Mouse (Mus musculus) c-Kit-positive CD71-positive TER-119-positive erythroid progenitor cells, embryonic 14.5 days (primary cell): Measurements from ENCODE around the gene Dhx32.

ENCODE experiments used
- DNase-seq: peaks from one replicate; pipeline ENCODE4 v3.0.0-alpha.2; 2013; ENCODE audit warnings: low spot score

Gene Dhx32

DNA sequence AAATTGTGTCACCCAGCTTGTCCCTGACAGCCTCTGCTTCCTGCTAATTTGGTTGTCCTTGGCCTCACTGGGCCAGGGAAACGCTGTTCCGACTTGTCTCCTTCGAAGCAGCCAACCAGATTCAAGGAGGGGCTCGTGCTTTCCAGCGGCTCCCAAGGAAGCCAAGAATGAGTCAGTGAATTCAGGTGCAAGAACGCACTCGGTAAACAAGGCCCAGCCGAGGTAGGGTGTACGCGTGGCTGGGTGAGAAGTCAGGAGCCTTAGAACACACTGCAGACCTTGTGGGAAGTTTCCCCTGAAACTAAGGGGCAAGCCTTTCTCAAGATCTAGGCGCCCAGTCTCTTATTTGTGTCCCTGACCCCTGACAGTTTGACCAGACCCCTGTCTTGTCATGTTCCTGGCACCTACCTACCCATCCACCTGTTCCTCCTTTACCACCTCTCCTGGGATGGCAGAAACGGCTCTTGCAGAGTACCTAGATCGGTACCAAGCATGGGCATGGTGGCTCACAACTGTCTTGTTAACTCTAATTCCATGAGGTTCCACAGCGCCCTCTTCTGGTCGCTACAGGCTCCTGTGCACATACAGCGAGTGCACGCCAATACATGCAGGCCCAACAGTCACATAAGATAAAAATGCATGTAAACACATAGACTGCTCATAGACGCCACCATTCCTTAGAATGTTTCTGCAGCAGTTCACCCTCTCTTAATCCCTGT, at the start of gene Dhx32:
Gene Dhx32, minus strand, starts transcription at position 10 of the 719 bp plus-strand sequence.
- peak; percentile 86 for DNase-seq

DNA sequence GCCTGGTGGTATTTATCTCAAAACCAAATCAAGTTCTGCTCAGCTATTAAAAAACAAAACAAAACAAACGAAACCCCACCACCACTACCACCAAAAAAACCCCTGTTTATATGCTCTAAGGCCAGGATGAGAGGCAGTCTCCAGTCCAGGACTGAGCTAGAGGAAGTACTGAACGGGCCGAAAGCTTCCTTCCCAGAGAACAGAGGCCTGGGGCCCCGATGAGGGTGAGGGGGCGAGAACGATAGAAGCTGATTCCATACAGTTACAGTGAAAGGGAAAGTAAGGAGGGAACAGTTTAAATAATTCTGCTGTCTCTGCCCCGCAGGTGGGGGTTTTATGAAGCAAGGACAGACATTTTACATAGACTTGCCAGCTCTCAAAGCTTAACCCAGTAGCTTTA, 47.1 kb upstream of the Dhx32 start:
- DNase-seq, result no peak

DNA sequence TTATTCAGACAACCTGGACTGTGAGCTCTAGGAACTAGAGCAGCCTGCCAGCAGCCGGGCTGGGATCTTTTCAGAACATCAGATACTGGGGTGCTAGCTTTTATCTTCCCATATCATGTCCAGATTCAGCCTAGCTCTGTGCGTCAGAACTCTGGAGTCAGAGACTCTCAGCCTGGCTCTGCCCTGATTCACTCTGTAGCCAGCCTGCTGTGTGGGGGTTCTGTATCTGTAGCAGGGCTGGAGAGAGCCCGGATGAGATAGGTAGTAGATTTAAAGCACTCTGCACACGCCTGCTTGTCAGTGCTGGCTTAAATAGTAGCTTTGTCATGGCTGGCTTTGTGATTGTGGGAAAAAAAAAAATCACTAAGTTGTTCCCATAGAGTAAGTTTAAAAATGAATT, 46.0 kb upstream of the Dhx32 start:
- no peak for DNase-seq

DNA sequence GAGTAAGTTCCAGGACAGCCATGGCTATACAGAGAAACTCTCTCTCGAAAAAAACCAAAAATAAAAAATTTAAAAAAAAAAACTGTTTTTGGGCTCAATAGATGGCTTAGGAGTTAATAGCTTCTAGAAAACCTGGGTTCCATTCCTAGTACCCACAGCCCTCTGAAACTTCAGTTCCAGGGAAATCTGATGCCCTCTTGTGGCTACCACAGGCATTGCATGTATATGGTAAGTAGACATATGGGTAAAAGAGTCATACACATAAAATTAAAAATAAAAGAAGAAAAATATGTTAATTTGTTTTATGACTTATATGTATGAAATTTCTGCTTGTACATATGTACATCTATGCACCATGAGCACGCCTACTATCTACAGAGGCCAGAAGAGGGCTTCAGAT, 42.1 kb upstream of the Dhx32 start:
- peak; percentile 28 for DNase-seq

DNA sequence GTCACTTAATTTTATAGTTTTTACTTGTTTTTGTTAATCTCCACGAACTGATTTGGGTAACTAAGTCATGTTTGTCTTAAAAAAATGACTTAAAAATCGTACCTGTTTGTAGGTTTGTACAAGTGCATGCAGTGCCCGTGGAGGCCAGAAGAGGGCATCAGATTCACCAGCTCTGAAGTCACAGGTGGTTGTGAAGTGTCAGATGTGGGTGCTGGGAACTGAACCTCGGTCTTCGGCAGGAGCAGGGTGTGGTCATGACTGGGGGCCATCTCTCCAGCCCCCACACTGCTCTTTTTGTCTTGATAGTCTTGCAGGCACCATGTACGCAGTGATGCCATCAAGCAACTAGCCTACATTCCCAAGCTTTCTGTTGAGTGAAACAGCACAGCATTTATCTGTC, 41.2 kb upstream of the Dhx32 start:
- no peak for DNase-seq

DNA sequence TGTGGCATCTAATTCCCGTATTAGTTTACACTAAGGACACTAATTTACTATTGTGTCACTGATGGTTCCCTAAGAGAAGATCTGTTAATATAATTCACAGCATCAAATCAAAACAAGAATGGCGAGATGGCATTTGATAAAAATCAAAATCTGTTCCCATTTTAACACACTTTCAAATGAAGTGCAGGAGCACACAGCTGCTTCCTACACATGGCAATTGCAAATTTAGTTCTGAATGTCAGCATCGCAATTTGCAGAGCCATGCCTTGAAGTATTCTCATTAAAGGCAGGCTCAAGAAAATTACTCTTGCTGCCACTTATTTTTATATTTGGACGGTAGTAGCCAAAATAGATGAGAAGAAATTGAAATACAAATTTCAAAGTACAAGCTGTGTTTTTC, 30.8 kb upstream of the Dhx32 start:
- DNase-seq, result no peak

DNA sequence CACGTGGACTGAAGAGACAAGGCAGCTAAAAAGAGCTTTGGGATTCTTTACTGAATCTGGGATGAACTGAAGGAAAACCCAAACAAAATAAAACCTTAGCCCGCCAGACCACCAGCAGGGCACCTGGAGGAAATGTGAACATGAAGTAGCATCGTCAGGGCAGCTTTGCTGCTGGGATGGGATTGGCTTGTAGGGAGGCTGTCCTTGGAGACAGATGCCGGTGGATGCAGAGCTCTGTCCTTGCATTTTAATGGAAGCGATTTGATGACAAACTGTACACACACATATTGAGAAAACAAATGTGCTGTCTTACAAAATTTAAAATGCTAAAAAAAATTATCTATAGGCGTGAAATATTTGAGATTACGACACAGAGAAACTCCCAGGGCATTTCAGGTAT, 30.4 kb upstream of the Dhx32 start:
- DNase-seq, result no peak

DNA sequence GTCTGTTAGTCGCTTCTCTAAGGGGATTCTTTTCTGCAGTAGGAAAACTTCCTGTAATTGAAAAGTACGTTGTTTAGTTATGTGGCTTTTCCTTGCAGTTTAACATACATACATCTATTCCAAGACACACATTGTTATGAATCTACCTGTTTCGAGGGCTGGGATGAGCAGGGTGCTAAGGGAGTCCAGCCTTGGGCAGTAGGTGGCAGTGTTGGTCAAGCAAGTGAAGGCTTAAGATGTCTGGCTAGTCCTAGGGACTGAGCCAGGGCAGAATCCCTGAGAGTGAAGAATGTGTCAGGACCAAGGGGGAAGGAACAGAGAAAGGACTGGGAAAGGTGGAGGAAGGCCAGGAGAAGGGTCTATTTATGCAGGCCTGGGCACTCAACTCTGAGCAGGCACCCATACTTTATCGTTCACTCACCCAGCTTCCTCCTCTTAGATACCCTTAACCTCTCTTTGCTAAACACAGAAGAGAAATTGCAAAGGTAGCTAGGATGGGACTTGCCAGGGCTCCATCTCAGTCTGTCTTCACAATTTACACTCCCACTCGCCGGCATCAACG, 23.2 kb upstream of the Dhx32 start:
- DNase-seq, result peak; percentile 9

DNA sequence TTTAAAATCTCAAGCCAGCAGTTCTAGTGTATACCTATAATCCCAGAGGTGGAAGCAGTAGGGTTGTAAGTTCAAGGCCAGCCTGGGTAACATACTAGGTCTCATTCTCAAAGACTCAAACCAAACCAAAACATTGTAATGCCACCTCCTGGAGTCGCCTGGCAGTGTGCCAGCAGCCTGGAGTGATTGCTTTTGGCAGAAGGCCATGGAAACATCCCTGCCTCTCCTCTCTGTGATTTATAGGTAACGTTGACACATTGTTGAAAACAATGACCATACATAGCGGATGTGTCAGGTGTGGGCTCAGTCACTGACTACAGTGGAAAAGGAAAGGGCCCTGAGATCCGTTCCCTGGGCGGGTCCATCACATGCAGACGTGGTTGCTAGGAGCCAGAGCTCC, 19.3 kb upstream of the Dhx32 start:
- DNase-seq, result no peak

DNA sequence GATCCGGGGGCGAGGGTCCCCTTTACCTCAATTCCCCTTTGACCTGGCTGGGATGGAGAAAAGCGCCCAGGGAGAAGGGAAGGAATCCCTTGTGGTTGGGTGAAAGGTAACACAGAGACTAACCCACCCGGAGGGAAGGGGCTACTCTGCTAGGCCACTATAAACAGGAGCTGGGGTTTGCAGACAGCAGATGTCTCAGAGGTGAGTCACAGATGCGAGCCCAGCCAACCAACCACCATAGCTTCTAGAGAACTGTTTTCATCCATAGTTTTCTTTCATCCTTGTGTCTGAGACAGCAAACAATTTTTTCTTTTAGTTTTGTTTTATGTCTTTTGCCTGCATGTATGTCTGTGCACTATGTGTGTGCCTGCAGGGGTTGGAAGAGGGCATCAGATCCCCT, 17.4 kb upstream of the Dhx32 start:
- no peak for DNase-seq

DNA sequence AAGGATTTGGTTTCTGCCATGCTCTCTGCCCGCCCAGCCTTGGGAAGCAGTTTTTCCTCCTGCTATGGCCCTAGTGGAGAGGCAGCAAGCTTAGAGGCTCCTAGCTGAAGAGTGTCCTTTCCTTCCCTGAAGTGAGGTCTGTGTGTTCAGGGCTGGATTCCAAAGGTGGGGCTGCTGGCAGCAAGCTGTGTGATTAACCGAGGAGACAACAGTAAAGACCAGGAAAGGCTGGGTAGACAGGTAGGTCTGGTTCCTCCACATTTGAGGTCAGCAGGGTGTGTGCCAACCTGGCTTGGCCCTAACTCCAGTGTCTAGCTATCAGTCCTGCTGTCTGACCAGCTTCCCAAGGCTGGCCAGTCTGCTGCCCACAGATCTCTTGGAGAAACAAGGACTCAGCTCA, 12.2 kb upstream of the Dhx32 start:
- no peak for DNase-seq

DNA sequence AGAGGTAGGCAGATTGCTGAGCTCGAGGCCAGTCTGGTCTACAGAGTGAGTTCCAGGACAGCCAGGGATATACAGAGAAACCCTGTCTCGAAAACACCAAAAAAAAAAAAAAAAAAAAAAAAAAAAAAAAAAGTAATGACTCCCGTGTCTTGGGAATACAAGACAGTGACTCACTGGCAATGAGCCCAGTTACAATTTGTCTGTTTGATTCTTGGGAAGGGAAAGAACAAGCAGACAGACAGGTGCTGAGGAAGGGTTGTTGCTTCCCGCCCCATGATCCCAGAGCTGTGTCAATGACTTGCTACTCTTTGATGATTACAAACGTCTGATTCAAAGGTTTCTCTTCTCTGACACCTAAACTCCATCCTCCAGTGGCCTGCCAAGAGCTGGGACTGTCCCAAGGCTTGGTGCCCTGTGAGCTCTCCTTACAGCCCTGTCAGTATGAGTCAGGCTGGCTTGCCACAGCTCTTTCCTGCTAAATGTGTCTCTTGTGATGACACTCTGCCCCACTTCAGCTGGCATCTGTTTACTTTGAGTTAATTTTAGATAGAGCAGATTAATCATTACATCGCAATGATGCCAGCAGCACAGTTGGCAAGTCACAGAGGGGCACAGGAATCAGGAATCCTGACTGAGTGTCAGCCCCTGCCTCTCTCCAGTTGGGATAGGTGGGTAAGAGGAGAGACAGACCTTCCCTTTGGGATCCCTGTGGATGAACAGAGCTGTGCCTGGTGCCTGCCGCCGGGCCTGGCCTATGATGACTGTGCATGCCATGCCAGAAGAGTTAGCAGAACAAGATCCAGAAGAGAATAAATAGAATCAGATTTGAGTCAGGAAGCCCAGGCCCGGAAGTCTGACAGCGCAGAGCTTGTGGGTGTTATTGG, 11.0 kb upstream of the Dhx32 start:
- DNase-seq, result no peak

DNA sequence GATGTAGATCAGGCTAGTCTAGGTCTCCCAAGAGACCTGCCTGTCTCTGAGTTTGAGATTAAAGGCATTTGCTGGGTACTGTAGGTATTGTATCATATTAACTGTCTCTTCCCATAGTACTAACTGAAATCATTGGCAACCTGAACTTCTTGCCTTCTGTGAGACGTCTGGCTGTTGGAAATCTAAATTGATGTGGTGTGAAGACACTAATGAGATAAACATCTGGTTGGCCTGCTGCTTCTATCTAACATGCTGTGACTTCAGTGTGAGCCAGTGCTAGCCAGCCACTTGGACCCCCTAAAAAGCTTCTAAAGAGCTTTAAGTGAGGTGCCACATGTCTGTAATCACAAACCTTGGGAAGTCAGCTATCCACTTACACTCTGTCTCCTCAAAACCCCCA, 10.2 kb upstream of the Dhx32 start:
- no peak for DNase-seq

DNA sequence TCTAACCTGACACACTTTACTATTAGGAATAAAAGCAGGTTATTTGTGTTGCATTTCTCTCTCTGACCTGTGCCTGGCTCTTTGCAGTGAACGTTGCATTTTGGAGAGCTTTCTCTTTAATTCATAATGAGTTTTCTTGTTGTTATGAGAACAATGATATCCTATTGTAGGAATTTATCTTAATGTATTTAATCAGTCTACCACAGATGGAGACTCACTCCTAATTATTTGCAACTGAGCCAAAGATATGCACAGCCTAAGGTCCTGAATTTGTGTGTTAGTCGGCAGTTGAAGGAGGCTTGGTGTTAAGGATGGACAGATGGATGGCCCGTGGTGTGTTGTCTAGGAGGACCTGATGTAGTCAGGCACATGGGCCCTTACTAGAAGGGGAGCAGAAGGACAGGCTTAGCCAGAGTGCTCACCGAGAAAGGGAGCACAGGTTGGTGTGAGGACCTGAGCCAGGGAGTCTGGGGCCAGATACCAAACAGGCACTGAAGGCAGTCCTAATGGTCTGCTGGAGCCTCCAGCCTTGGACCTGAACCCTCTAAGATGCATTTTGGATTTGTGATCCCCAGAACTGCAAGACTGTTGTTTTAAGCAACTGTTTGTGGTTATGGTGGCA, 8.2 kb upstream of the Dhx32 start:
- no peak for DNase-seq

DNA sequence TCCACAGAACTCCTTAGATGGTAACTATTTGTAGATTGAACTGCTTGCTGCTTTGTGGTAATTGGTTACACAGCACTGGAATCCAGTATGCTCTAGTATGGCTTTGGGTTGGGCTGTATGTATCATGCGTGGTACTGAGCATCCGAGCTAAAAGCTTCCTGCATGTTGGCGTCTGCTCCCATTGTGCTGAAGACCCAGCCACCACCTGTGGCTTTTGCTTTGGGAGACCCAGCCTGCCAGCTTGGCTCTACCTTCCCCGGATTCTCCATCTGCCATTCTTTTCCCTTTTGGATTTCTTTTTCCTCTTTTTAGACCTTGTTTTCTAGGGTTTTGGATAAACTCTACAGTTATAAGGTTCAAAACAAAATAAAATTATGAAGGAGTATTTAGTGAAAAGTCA, 7.6 kb upstream of the Dhx32 start:
- DNase-seq, result no peak

DNA sequence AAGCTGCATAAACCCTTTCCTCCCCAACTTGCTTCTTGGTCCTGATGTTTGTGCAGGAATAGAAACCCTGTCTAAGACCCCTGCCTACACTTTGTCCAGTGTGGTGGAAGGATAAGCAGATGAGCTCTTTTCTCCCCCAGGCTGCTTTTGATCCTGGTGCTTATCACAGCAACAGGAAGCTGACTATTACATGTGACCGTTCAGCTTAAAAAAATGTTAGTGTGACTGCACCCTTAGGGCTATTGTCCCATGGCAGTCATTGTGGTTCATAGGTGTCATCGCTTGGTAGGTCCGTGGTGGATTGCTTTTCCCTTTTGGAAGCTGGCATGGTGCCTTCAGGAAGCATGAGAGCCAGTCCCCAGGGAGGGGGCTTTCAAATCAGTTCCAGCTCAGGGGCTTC, 5.6 kb upstream of the Dhx32 start:
- DNase-seq, result no peak

DNA sequence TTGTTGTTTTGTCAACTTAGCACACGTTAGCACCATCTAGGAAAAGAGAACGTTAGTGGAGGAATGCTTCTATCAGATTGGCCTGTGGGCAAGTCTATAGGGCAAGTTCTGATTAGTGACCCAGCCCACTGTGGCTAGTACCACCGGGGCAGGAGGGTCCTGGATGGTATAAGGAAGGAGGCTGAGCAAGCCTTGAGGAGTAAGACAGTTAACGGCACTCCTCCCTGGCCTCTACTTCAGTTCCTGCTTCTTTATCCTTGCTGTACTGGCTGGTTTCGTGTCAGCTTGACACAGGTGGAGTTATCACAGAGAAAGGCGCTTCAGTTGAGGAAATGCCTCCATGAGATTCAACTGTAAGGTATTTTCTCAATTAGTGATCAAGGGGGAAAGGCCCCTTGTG, 5.0 kb upstream of the Dhx32 start:
- DNase-seq, result no peak

DNA sequence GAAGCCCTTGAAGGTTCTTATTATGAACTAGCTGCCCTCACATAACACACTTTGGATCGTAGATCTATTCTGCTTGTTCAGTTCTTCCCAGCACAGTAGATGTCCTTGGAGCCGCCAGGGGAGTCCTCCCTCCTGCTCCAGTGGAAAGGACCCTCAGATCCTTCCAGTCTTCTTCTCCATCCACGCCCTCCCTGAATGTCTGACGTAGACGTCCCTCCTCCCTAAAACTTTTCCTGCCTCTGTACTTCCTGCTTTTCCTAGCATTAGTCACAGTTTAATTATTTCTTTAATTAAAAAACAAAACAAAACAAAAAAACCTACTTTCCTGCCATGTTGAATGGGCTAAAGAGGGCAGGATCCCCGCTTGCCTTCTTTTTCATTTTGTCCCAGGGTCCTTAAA, 535 bp downstream of the Dhx32 start:
- no peak for DNase-seq

DNA sequence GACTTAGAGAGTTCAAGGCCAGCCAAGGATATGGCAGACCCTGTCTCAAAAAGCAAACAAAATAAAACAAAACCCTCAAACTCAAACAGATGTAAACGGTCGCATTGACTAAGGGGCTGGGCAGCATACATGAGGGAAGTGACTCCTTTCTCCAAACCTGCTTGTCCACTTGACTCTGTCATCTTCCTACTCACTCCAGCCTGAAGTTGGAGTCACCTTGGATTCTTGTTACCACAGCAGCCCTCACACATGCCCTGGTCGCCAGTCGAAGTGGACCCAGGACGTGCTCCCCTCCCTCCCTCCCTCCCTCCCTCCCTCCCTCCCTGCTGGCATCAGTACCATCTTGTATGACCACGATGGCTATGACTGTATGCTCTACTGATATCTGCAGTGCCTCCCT, 943 bp downstream of the Dhx32 start:
- no peak for DNase-seq

DNA sequence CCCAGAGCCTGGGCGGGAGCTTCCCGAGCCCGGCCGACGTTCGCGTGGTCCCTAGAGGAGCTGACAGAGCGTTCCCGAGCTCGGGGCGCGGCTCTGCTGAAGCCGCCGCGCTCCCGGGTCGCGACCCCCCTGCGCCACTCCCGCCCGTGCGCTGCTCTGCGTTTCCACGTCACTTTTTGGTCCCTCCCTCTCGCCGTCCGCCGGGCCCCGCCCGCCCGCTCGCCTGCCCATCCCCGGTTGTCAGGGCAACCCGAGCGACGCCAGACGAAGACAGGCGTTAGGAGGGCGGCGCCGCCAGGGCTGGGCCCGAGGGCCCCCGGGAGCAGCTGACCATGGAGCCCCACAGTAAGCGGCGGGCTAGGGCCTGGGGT, 5.9 kb downstream of the Dhx32 start, which contains the start of gene Fank1:
Gene Fank1, plus strand, starts transcription at position 236 of the 371 bp plus-strand sequence.
- DNase-seq, result peak; percentile 87

DNA sequence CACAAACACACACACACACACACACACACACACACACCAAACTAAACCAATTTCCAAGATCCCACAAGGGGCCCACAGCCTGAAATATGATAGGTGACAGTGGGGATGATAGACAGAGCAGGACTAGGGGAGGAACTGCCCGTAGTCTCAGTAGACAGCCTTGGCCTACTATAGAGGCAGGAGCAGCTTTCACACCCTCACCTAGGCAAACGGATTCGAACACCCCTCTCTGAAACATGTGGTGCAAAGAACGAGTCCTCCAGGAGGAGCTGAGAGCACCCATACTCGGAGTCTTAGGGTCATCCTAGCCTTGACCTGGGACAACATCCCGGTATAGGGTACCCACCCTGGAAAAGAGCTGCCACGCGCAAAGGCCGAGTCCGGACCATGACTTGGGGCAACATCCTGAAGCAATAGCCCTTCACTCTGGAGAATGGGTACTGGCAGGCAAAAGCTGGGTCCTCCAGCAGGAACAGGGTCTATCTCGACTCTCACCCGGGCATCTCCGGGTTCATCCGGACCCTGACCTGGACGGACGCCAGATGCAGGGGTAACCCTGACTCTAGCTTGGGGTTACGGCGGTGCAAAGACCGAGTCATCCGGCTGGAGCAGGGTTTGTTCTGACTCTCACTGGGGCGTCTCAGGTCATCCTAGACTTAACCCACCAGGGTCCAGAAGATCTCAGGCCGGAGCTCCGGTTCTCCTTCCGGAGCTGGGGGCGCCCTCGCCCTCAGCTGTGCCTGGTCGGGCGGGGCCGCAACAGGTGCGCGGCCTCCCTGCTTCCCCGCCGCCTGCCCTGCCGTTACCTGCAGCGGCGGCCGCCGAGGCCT, 6.5 kb downstream of the Dhx32 start:
- DNase-seq, result no peak

DNA sequence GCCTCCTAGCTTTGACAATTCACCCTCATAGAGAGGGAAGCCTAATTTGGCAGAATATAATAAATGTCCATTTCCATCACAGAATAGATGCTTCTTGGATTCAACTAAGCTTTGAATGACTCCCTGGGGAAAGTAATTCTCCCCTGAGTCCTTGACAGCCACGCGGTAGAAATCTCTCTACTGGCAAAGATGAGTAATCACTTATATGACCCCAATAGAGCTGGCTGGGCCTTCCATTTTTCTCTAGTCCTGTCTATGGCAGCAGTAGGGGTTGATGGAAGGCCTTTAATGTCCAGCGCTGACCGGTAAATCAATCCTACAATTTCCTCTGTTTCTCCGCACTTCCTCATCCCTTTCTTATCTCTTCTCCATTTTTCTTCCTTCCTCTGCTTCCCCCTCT, 7.3 kb downstream of the Dhx32 start:
- no peak for DNase-seq
